Mouse (Mus musculus) heart, adult 2 months (tissue): ENCODE results near the gene Rtel1.

Experiments
- CTCF ChIP-seq: fragments of 200-600 bp; IDR thresholded peaks from 2 replicates; pipeline ENCODE4 v1.8.1; 2022; ENCODE audit warnings: antibody characterized with exemption, mild to moderate bottlenecking, moderate library complexity
- EP300 ChIP-seq: fragments of 200-500 bp; IDR thresholded peaks from 2 replicates; pipeline ENCODE4 v1.6.1; 2011; ENCODE audit warnings: low read depth, low read length, control low read depth; ENCODE audit not compliant: insufficient read depth
- POLR2A ChIP-seq: fragments of 200-500 bp; IDR thresholded peaks from 2 replicates; pipeline ENCODE4 v1.6.1; 2011; ENCODE audit warnings: mild to moderate bottlenecking, low read depth, low read length, control low read depth; ENCODE audit not compliant: insufficient read depth

DNA sequence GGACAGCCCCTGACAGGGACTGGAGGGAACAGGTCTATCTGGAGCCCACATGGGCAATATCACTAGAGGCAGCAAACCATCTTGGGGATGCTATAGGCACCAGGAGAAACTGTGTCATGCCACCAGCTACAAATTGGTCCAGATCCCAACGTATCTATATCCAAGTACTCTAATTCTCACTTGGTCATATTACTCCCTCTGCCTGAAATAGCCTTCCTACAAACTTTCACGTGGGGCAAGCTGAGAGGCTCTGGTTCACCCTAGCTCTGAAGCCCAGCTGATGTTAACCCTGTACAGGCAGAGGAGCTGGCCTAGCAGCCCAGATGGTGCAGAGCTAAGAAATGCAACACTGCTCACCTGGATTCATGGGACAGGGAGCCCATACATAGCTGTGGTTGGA lies 72.0 kb downstream of the Rtel1 start:
- TF ChIP-seq CTCF (no peak), POLR2A (no peak), EP300 (no peak)
